Mouse (Mus musculus) midbrain, embryonic 14.5 days (tissue): ENCODE results near the gene Sh3bp2. TPM values are rescaled to one million over a fixed set of nuclear protein-coding genes. Genes with fewer than 3 reads are reported as not detected.

Source experiments
- ATAC-seq: fragments of 200-750 bp; cut with Nextera tagmentation; 2 replicates; pipeline ENCODE4 v1.8.0; 2017; ENCODE audit warnings: moderate number of reproducible peaks, moderate library complexity; ENCODE audit not compliant: low FRiP score, low TSS enrichment
- DNase-seq: peaks from one replicate; pipeline ENCODE4 v3.0.0-alpha.2; 2015
- H3K27ac ChIP-seq: fragments of 300-500 bp; sonication (generic); replicated peaks from 2 replicates; pipeline ENCODE4 v1.5.1; 2014; ENCODE audit warnings: mild to moderate bottlenecking, low read depth, low read length, moderate library complexity
- H3K27me3 ChIP-seq: fragments of 300-500 bp; sonication (generic); 2 replicates; pipeline ENCODE4 v1.6.1; 2014; ENCODE audit warnings: low read length, control low read depth, mixed read lengths; ENCODE audit not compliant: control insufficient read depth, insufficient read depth
- H3K36me3 ChIP-seq: fragments of 300-500 bp; sonication (generic); 2 replicates; pipeline ENCODE4 v1.6.1; 2014; ENCODE audit warnings: low read length, control low read depth; ENCODE audit not compliant: control insufficient read depth, insufficient read depth
- H3K4me1 ChIP-seq: fragments of 300-500 bp; sonication (generic); 2 replicates; pipeline ENCODE4 v1.6.1; 2014; ENCODE audit warnings: mild to moderate bottlenecking, antibody characterized with exemption, low read length, control low read depth; ENCODE audit not compliant: control insufficient read depth, insufficient read depth
- H3K4me2 ChIP-seq: fragments of 300-500 bp; sonication (generic); 2 replicates; pipeline ENCODE4 v1.6.1; 2014; ENCODE audit warnings: mild to moderate bottlenecking, low read length, moderate library complexity
- H3K4me3 ChIP-seq: fragments of 300-500 bp; sonication (generic); replicated peaks from 2 replicates; pipeline ENCODE4 v1.5.1; 2014; ENCODE audit warnings: low read depth, low read length
- H3K9ac ChIP-seq: fragments of 300-500 bp; sonication (generic); replicated peaks from 2 replicates; pipeline ENCODE4 v1.6.1; 2014; ENCODE audit warnings: mild to moderate bottlenecking, low read length, moderate library complexity
- H3K9me3 ChIP-seq: fragments of 300-500 bp; sonication (generic); 2 replicates; pipeline ENCODE4 v1.6.1; 2016; ENCODE audit warnings: low read length, control low read depth, mixed read lengths; ENCODE audit not compliant: control insufficient read depth
- WGBS: fragments of 180-500 bp; shearing (Covaris S2); extraction: QIAGEN DNeasy Blood & Tissue Kit; methylation state at CpG from one replicate; pipeline ENCODE4 v1.1.7; 2014; 5-methylcytosine and 5-hydroxymethylcytosine counted together
- polyA plus RNA-seq: library from polyadenylated mRNA; unstranded; fragments of >200 nt; fragmentation: Nextera tagmentation; extraction: Ambion mirVana; gene quantifications from 2 replicates; pipeline ENCODE4 v1.2.1, GENCODE M21; 2014

Gene Sh3bp2
- polyA plus RNA-seq, 1 experiment from 2014 or later: 21.7 TPM

GRCm38 (mm10) chr5:34501588-34501987 lies 24.1 kb upstream of the Sh3bp2 start:
- Histone ChIP-seq H3K4me1 (no peaks in the 10 kb centered on the region), H3K27me3 (no peaks in the 10 kb centered on the region), H3K27ac (no peak overlapping the region), H3K9ac (no peak overlapping the region), H3K36me3 (no peaks in the 10 kb centered on the region), H3K4me2 (no peak overlapping the region), H3K4me3 (no peak overlapping the region), H3K9me3 (no peaks in the 10 kb centered on the region)
- WGBS: 91% methylated on average over 3 of the region's 3 CpGs
- no peak for ATAC-seq
- DNase-seq: no peak

GRCm38 (mm10) chr5:34502411-34502810 lies 23.2 kb upstream of the Sh3bp2 start:
- Histone ChIP-seq H3K4me3 (no peak overlapping the region), H3K4me1 (no peaks in the 10 kb centered on the region), H3K27me3 (no peaks in the 10 kb centered on the region), H3K9ac (no peak overlapping the region), H3K4me2 (no peak overlapping the region), H3K27ac (no peak overlapping the region), H3K9me3 (no peaks in the 10 kb centered on the region), H3K36me3 (no peaks in the 10 kb centered on the region)
- DNase-seq (no peak), ATAC-seq (no peak)
- 86% methylated on average over 1 of the region's 1 CpGs for WGBS

GRCm38 (mm10) chr5:34502821-34503220 lies 22.8 kb upstream of the Sh3bp2 start:
- no peaks in the 10 kb centered on the region for H3K27me3 ChIP-seq
- no peak overlapping the region for H3K4me2 ChIP-seq
- H3K9me3 ChIP-seq: no peaks in the 10 kb centered on the region
- 81% methylated on average over 6 of the region's 6 CpGs for WGBS
- H3K9ac ChIP-seq: no peak overlapping the region
- no peak for ATAC-seq
- no peak overlapping the region for H3K27ac ChIP-seq
- no peak for DNase-seq
- no peaks in the 10 kb centered on the region for H3K4me1 ChIP-seq
- no peak overlapping the region for H3K4me3 ChIP-seq
- no peaks in the 10 kb centered on the region for H3K36me3 ChIP-seq

- no peak for DNase-seq
- Histone ChIP-seq H3K27me3 (no peaks in the 10 kb centered on the region), H3K4me1 (no peaks in the 10 kb centered on the region), H3K4me2 (no peak overlapping the region), H3K27ac (no peak overlapping the region), H3K4me3 (no peak overlapping the region), H3K9me3 (no peaks in the 10 kb centered on the region), H3K9ac (no peak overlapping the region), H3K36me3 (no peaks in the 10 kb centered on the region)
- 92% methylated on average over 3 of the region's 3 CpGs for WGBS
- ATAC-seq: no peak
Observed at GRCm38 (mm10) chr5:34512486-34512885, 13.2 kb upstream of the Sh3bp2 start.

- no peaks in the 10 kb centered on the region for H3K27me3 ChIP-seq
- no peaks in the 10 kb centered on the region for H3K4me1 ChIP-seq
- H3K9me3 ChIP-seq: no peaks in the 10 kb centered on the region
- H3K27ac ChIP-seq: no peak within 1 kb of the TSS
- ATAC-seq: peak; percentile 91
- peak within 1 kb of the TSS; percentile 57 for H3K4me3 ChIP-seq
- H3K9ac ChIP-seq: peak within 1 kb of the TSS; percentile 59
- H3K4me2 ChIP-seq: peak within 1 kb of the TSS; percentile 95
- peak; percentile 92 for DNase-seq
- no peaks in the 10 kb centered on the region for H3K36me3 ChIP-seq
- under 1% methylated on average over 64 of the region's 64 CpGs for WGBS
Observed at GRCm38 (mm10) chr5:34513466-34514217, 12.0 kb upstream of the Sh3bp2 start, which contains the start of gene Tnip2. TSS of gene Tnip2 (minus strand) at chr5:34513991.

GRCm38 (mm10) chr5:34514218-34514566 lies 11.4 kb upstream of the Sh3bp2 start:
- Histone ChIP-seq H3K4me3 (peak overlapping the region; percentile 57), H3K36me3 (no peaks in the 10 kb centered on the region), H3K4me2 (peak overlapping the region; percentile 95), H3K9me3 (no peaks in the 10 kb centered on the region), H3K9ac (no peak overlapping the region), H3K27me3 (no peaks in the 10 kb centered on the region), H3K27ac (no peak overlapping the region), H3K4me1 (no peaks in the 10 kb centered on the region)
- DNase-seq: no peak
- ATAC-seq: no peak
- WGBS: 29% methylated on average over 7 of the region's 7 CpGs

- no peaks in the 10 kb centered on the region for H3K9me3 ChIP-seq
- H3K4me2 ChIP-seq: no peak overlapping the region
- no peaks in the 10 kb centered on the region for H3K4me1 ChIP-seq
- H3K27me3 ChIP-seq: no peaks in the 10 kb centered on the region
- no peak overlapping the region for H3K4me3 ChIP-seq
- no peak overlapping the region for H3K9ac ChIP-seq
- H3K27ac ChIP-seq: no peak overlapping the region
- DNase-seq (no peak), ATAC-seq (no peak)
- no peaks in the 10 kb centered on the region for H3K36me3 ChIP-seq
Observed at GRCm38 (mm10) chr5:34515096-34515495, 10.5 kb upstream of the Sh3bp2 start.

GRCm38 (mm10) chr5:34517913-34518312 lies 7.7 kb upstream of the Sh3bp2 start:
- ATAC-seq (no peak), DNase-seq (peak; percentile 76)
- no peaks in the 10 kb centered on the region for H3K9me3 ChIP-seq
- H3K27me3 ChIP-seq: no peaks in the 10 kb centered on the region
- H3K27ac ChIP-seq: no peak overlapping the region
- H3K9ac ChIP-seq: no peak overlapping the region
- 29% methylated on average over 3 of the region's 3 CpGs for WGBS
- H3K4me1 ChIP-seq: no peaks in the 10 kb centered on the region
- H3K36me3 ChIP-seq: no peaks in the 10 kb centered on the region
- no peak overlapping the region for H3K4me3 ChIP-seq
- H3K4me2 ChIP-seq: no peak overlapping the region

- ATAC-seq (no peak), DNase-seq (no peak)
- H3K4me1 ChIP-seq: no peaks in the 10 kb centered on the region
- no peak overlapping the region for H3K27ac ChIP-seq
- WGBS: 82% methylated on average over 9 of the region's 9 CpGs
- H3K9ac ChIP-seq: no peak overlapping the region
- no peaks in the 10 kb centered on the region for H3K36me3 ChIP-seq
- no peak overlapping the region for H3K4me2 ChIP-seq
- H3K9me3 ChIP-seq: no peaks in the 10 kb centered on the region
- H3K4me3 ChIP-seq: no peak overlapping the region
- H3K27me3 ChIP-seq: no peaks in the 10 kb centered on the region
Observed at GRCm38 (mm10) chr5:34519389-34519910, 6.2 kb upstream of the Sh3bp2 start.
